Mouse (Mus musculus) kidney, embryonic 15.5 days (tissue): ENCODE data around the gene Ankar. TPM values are rescaled to one million over a fixed set of nuclear protein-coding genes. Genes with fewer than 3 reads are reported as not detected.

ENCODE experiments used
- ATAC-seq: fragments of 200-750 bp; cut with Nextera tagmentation; replicated peaks from 2 replicates; pipeline ENCODE4 v1.8.0; 2017; ENCODE audit warnings: moderate TSS enrichment; ENCODE audit not compliant: low FRiP score
- H3K27ac ChIP-seq: fragments of 300-500 bp; sonication (generic); 2 replicates; pipeline ENCODE4 v1.5.1; 2015; ENCODE audit warnings: mild to moderate bottlenecking, inconsistent platforms
- H3K27me3 ChIP-seq: fragments of 300-500 bp; sonication (generic); 2 replicates; pipeline ENCODE4 v1.6.1; 2015; ENCODE audit warnings: inconsistent platforms
- H3K36me3 ChIP-seq: fragments of 300-500 bp; sonication (generic); 2 replicates; pipeline ENCODE4 v1.6.1; 2015; ENCODE audit warnings: inconsistent platforms
- H3K4me1 ChIP-seq: fragments of 300-500 bp; sonication (generic); 2 replicates; pipeline ENCODE4 v1.6.1; 2015; ENCODE audit warnings: inconsistent platforms
- H3K4me2 ChIP-seq: fragments of 300-500 bp; sonication (generic); 2 replicates; pipeline ENCODE4 v1.6.1; 2015; ENCODE audit warnings: moderate library complexity, mild to moderate bottlenecking, inconsistent platforms
- H3K4me3 ChIP-seq: fragments of 300-500 bp; sonication (generic); replicated peaks from 2 replicates; pipeline ENCODE4 v1.5.1; 2015; ENCODE audit warnings: mild to moderate bottlenecking, inconsistent platforms
- H3K9ac ChIP-seq: fragments of 300-500 bp; sonication (generic); 2 replicates; pipeline ENCODE4 v1.6.1; 2015; ENCODE audit warnings: mild to moderate bottlenecking, inconsistent platforms
- H3K9me3 ChIP-seq: fragments of 300-500 bp; sonication (generic); replicated peaks from 2 replicates; pipeline ENCODE4 v1.6.1; 2016; ENCODE audit warnings: inconsistent platforms
- WGBS: fragments of 180-500 bp; shearing (Covaris S2); methylation state at CpG from one replicate; pipeline ENCODE4 v1.1.7; 2015; ENCODE audit warnings: mixed read lengths; 5-methylcytosine and 5-hydroxymethylcytosine counted together
- polyA plus RNA-seq: library from polyadenylated mRNA; unstranded; fragments of >200 nt; fragmentation: Nextera tagmentation; extraction: Ambion mirVana; gene quantifications from 2 replicates; pipeline ENCODE4 v1.2.1, GENCODE M21; 2015

Gene Ankar
- polyA plus RNA-seq, 1 experiment from 2014 or later = not detected

DNA sequence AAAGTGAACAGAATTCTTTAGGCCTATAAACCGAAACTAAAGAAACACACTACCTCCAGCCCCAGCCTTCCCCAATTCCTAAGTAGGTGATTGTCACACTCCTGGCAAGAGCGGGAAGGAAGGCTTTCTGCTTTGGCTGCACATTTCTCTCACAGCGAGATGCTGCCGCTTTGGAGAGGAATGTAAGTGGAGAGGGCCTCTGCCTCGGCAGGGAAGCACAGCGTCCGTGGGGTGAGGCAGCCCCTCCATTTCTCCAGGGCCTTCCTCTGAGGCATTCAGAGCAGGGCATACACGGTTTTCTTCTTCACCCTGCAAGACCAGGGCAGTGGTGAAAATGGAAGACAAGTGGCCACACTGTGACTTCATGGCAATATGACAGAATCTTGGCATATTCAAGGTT is 22.3 kb upstream of the Ankar start:
- H3K27ac ChIP-seq = no peak overlapping the region
- H3K4me3 ChIP-seq = no peak overlapping the region
- H3K27me3 ChIP-seq = no peaks in the 10 kb centered on the region
- no peaks in the 10 kb centered on the region for H3K9me3 ChIP-seq
- no peak for ATAC-seq
- H3K9ac ChIP-seq = no peak overlapping the region
- H3K36me3 ChIP-seq = peaks cover 9% of the 10 kb centered on the region; the same call in 1 of the 2 replicates
- 0 out of 2 replicates have a peak, but pooled peaks cover 3% of the 10 kb centered on the region for H3K4me1 ChIP-seq
- WGBS = 51% methylated on average over 8 of the region's 8 CpGs
- no peak overlapping the region for H3K4me2 ChIP-seq

DNA sequence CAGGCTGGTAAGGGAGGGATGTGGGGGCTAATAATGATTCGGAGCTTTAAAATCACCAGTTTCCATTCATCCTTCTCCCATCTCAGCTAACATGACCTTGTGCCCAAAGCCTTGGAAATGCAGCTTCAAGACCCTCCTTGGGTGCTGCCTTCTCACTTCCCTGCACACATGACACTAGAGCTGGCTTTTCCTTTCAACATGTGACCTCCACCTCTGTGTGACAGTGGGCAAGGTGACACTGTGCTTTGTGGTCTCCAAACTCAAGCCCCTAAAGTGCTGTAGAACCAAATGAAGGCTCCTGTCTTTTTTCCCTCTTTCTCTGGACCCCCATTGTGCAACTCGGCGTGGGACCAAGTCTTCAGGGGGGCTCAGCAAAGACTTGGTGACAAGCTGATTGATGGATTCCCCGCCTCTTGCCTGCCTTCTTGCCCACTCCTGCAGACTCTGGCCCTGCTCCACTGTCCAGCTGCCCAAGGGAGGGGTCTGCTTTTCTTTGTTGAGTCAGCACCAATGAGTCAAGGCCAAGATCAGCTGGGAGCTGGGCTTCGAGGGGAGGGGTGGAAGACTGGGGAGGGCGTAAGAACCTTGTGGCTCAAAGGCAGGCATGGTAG is 19.8 kb upstream of the Ankar start:
- Histone ChIP-seq H3K9me3 (no peaks in the 10 kb centered on the region), H3K4me2 (no peak overlapping the region), H3K27ac (no peak overlapping the region), H3K9ac (no peak overlapping the region), H3K36me3 (peaks cover 19% of the 10 kb centered on the region), H3K4me1 (0 out of 2 replicates have a peak, but pooled peaks cover 3% of the 10 kb centered on the region), H3K27me3 (no peaks in the 10 kb centered on the region), H3K4me3 (no peak overlapping the region)
- 64% methylated on average over 6 of the region's 6 CpGs for WGBS
- 0 out of 2 replicates have a peak, but pooled peaks have one; percentile 34 for ATAC-seq

GRCm38 (mm10) chr1:72718846-72719245 is 18.5 kb upstream of the Ankar start:
- no peak overlapping the region for H3K9ac ChIP-seq
- H3K27ac ChIP-seq = no peak overlapping the region
- no peak overlapping the region for H3K4me2 ChIP-seq
- peak; percentile 19; the same call in 1 of the 2 replicates for ATAC-seq
- peaks cover 33% of the 10 kb centered on the region for H3K36me3 ChIP-seq
- H3K4me3 ChIP-seq = no peak overlapping the region
- WGBS = 25% methylated on average over 5 of the region's 5 CpGs
- no peaks in the 10 kb centered on the region for H3K27me3 ChIP-seq
- H3K9me3 ChIP-seq = no peaks in the 10 kb centered on the region
- H3K4me1 ChIP-seq = 0 out of 2 replicates have a peak, but pooled peaks cover 9% of the 10 kb centered on the region

GRCm38 (mm10) chr1:72717540-72717939 is 17.2 kb upstream of the Ankar start:
- Histone ChIP-seq H3K9ac (no peak overlapping the region), H3K4me2 (no peak overlapping the region), H3K27ac (no peak overlapping the region), H3K4me3 (no peak overlapping the region), H3K9me3 (no peaks in the 10 kb centered on the region), H3K4me1 (peaks cover 20% of the 10 kb centered on the region), H3K36me3 (peaks cover 45% of the 10 kb centered on the region), H3K27me3 (no peaks in the 10 kb centered on the region)
- 87% methylated on average over 7 of the region's 7 CpGs for WGBS
- ATAC-seq = no peak

DNA sequence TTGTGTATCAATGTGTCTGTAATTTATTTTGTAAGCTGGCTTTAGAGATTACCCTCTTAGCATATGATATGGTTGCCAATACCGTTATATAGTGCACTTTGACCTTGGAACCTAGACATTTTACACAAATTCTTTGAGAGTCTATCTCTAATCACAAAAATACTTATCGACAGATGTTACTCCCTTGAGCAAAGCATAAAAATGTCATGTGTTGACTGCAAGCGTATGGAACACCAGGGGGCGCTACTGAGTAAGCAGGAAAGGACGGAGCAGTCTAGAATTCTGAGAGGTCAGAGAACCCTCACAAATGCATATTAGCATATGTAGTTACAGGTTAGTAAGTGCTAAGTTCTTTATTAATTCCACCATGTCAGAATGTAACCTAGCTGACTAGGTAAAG is 16.5 kb upstream of the Ankar start:
- H3K9me3 ChIP-seq = no peaks in the 10 kb centered on the region
- peaks cover 51% of the 10 kb centered on the region for H3K36me3 ChIP-seq
- 14% methylated on average over 5 of the region's 5 CpGs for WGBS
- no peak overlapping the region for H3K4me2 ChIP-seq
- no peak overlapping the region for H3K4me3 ChIP-seq
- H3K27me3 ChIP-seq = no peaks in the 10 kb centered on the region
- H3K4me1 ChIP-seq = peaks cover 24% of the 10 kb centered on the region
- ATAC-seq = no peak
- H3K27ac ChIP-seq = no peak overlapping the region
- H3K9ac ChIP-seq = no peak overlapping the region

DNA sequence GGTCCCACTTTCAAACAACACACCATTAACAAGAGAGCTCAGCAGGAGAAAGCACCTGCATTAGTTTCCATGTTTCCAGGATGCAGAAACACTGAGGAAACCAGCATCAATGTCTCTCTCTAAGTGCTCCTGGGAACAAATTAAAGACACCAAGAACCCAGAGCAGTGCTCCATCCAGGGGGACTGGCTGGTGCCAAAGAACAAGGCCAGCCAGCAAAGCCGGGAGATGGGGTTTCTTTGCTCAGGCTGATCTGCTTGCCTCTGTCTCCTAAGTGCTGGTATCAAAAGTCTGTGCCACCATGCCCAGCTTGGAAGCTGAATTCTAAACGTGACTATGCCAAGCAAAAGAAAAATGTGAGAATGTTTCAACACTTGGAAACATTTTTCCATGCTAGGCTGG is 16.0 kb upstream of the Ankar start:
- Histone ChIP-seq H3K27me3 (no peaks in the 10 kb centered on the region), H3K9ac (no peak overlapping the region), H3K4me1 (peaks cover 24% of the 10 kb centered on the region), H3K9me3 (no peaks in the 10 kb centered on the region), H3K4me2 (no peak overlapping the region), H3K4me3 (no peak overlapping the region), H3K27ac (peak overlapping the region; percentile 58), H3K36me3 (peaks cover 48% of the 10 kb centered on the region)
- ATAC-seq = no peak
- 56% methylated on average over 2 of the region's 2 CpGs for WGBS

- Histone ChIP-seq H3K4me2 (no peak overlapping the region), H3K27me3 (no peaks in the 10 kb centered on the region), H3K27ac (no peak overlapping the region), H3K9me3 (no peaks in the 10 kb centered on the region), H3K4me3 (no peak overlapping the region), H3K36me3 (peaks cover 48% of the 10 kb centered on the region), H3K9ac (no peak overlapping the region), H3K4me1 (peaks cover 25% of the 10 kb centered on the region)
- WGBS = 73% methylated on average over 3 of the region's 3 CpGs
- no peak for ATAC-seq
Measured at GRCm38 (mm10) chr1:72715593-72716361, 15.4 kb upstream of the Ankar start.

GRCm38 (mm10) chr1:72715065-72715464 is 14.7 kb upstream of the Ankar start:
- H3K9ac ChIP-seq = no peak overlapping the region
- 91% methylated on average over 1 of the region's 1 CpGs for WGBS

DNA sequence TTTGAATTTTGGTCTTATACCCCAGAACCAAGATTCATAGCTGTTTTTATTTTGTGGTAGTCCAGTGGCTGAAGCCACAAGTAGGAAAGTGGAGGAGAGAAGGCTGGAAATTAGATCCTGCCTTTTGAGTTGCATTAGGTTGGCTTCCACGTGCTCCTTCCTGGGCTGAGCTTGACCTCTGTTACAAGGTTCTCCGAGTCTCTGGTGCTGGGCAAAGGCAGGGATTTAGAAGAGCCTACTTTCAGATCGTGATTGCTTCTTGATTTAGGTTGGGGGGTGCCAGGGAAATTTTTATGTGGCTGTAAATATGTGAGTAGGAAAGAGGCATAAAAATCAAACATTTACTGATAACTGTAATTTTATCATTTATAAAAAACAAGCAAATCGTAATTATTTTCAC is 14.2 kb upstream of the Ankar start:
- ATAC-seq = no peak
- Histone ChIP-seq H3K4me2 (no peak overlapping the region), H3K4me3 (no peak overlapping the region), H3K9ac (no peak overlapping the region), H3K36me3 (peaks cover 42% of the 10 kb centered on the region), H3K27ac (no peak overlapping the region), H3K9me3 (no peaks in the 10 kb centered on the region), H3K27me3 (no peaks in the 10 kb centered on the region), H3K4me1 (peaks cover 24% of the 10 kb centered on the region)
- WGBS = 52% methylated on average over 4 of the region's 4 CpGs

More at GRCm38 (mm10) chr1:72715065-72715464, 14.7 kb upstream of the Ankar start:
- Histone ChIP-seq H3K27me3 (no peaks in the 10 kb centered on the region), H3K9me3 (no peaks in the 10 kb centered on the region), H3K4me1 (peaks cover 24% of the 10 kb centered on the region), H3K27ac (no peak overlapping the region), H3K4me3 (no peak overlapping the region), H3K36me3 (peaks cover 44% of the 10 kb centered on the region), H3K4me2 (no peak overlapping the region)
- no peak for ATAC-seq

DNA sequence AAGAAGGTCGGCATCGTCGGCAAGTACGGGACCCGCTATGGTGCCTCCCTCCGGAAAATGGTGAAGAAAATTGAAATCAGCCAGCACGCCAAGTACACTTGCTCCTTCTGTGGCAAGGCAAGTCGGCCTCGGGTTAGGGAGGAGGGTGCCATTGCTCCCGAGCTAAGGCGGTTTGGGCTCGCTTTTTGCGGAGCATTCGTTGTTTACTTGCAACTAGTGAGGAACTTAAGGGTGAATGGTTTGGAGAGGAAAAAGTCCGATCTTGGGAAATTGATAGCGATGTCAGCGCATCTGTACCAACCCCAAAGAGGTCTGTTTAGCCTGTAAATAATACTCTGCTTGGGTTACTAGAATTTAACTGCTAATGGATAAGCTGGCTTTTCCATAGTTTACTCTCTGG is 11.3 kb upstream of the Ankar start:
- Histone ChIP-seq H3K4me1 (peaks cover 24% of the 10 kb centered on the region), H3K27me3 (no peaks in the 10 kb centered on the region), H3K4me3 (peak overlapping the region; percentile 74), H3K4me2 (peak overlapping the region; percentile 72), H3K27ac (peak overlapping the region; percentile 96), H3K36me3 (peaks cover 42% of the 10 kb centered on the region), H3K9me3 (no peaks in the 10 kb centered on the region), H3K9ac (peak overlapping the region; percentile 89)
- WGBS = under 1% methylated on average over 17 of the region's 17 CpGs
- no peak; the same call in 1 of the 2 replicates for ATAC-seq

DNA sequence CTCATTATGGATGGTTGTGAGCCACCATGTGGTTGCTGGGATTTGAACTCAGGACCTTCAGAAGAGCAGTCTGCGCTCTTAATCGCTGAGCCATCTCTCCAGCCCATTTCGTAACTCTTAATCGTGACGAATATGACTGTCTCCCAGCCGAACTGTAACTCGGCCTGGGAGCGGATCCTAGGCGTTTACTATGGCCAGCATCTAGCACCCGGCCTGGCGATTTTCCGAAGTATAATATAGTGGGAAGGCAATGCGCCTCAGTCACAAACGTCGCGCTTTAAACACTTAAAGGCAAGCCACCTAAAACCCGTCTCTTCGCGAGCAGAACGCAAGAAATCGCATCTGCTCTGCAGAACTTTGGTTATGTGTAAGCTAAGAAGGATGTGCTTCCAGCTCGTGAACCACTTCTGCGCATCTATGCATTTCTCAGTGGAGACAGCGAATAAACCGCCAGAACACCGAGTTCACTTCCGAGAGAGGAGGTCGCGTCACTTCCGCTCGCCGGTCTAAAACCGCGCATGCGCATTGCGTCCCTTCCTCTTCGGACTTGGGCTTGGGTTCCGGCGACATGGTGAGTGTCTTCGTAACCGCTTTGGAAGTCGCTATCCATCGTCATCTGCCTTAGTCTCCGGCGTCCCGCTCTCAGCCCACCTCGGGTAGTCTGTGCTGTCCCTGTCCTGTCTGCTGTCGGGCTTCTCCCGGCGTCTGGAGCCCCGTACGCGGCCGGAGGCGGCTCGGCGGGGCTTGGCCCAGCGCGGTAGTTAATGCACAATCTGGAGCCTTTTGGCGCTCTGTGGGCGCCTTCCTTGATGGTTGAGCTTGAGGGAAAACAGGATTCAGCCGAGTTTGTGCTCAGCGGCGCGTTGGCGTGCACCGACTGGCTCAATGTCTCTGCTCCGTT is 10.6 kb upstream of the Ankar start, which contains the start of gene Rpl37a:
Gene Rpl37a, plus strand, starts transcription at position 538 of the 901 bp plus-strand sequence.
- H3K4me3 ChIP-seq = peak within 1 kb of the TSS; percentile 74
- H3K4me1 ChIP-seq = peaks cover 24% of the 10 kb centered on the region
- 3% methylated on average over 68 of the region's 68 CpGs for WGBS
- ATAC-seq = peak; percentile 90
- peak within 1 kb of the TSS; percentile 89 for H3K9ac ChIP-seq
- H3K36me3 ChIP-seq = peaks cover 39% of the 10 kb centered on the region
- H3K4me2 ChIP-seq = peak within 1 kb of the TSS; percentile 72
- no peaks in the 10 kb centered on the region for H3K27me3 ChIP-seq
- no peaks in the 10 kb centered on the region for H3K9me3 ChIP-seq
- peak within 1 kb of the TSS; percentile 96 for H3K27ac ChIP-seq
